Mouse (Mus musculus): ENCODE results near the gene Tas1r2. TPM values are rescaled to one million over a fixed set of nuclear protein-coding genes. Genes with fewer than 3 reads are reported as not detected.

The Tas1r2 gene
- total RNA-seq, 2 experiments from 2014 or later, result not detected

DNA sequence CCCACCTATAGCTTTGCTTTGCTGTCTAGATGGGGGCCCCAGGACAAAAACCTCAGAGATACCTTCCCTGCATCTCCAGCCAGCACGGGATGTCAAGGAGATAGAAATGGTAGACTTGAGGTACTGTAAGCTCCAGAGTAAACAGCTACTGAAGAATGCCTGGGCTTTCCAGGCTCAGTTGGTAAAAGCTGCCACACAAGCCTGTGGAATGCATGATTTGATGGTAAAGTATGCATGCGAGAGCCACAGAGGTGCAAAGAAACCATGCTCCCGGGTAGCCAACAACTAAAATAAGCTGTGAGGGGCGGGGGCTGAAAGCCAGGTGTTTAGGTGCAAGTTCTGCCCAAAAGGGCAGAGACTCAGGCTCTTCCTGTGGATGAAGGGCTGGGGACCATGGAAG lies 49.6 kb downstream of the Tas1r2 start:
- no peak for DNase-seq (ENCODE audit: low spot score in 2 of 2)

DNA sequence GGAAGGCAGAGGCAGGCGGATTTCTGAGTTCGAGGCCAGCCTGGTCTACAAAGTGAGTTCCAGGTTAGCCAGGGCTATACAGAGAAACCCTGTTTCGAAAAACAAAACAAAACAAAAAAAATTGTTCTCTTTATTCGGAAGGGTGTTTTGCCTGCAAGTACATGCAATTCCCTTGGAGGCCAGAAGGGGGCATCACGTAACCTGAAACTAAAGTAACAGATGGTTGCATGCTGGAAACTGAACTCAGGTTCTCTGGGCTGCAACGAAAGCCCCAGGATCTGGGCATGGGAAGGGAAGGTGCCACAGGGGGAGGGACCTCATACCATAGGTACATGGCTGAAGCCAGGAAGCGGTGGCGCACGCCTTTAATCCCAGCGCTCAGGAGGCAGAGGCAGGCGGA lies 50.1 kb downstream of the Tas1r2 start:
- no peak for DNase-seq (ENCODE audit: low spot score in 2 of 2)

DNA sequence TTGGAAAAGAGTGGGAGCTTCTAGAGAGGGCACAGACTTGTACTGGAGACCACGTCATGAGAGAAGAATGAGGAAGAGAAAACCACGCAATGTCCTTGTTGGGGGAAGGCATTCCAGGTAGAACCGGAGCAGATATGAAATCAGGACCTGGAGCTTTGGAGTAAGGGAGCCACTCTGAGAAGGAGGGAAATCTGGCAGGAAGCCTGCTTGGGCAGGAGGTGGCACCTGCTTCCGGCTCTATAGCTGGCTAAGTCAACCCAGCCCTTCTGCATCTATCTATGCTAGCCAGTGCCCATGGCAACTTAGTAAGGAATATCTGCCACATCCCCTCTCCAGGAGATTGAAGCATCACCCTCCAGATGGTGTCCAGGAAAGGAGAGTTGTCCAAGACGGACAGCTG lies 52.6 kb downstream of the Tas1r2 start:
- DNase-seq (ENCODE audit: low spot score in 2 of 2), result no peak

DNA sequence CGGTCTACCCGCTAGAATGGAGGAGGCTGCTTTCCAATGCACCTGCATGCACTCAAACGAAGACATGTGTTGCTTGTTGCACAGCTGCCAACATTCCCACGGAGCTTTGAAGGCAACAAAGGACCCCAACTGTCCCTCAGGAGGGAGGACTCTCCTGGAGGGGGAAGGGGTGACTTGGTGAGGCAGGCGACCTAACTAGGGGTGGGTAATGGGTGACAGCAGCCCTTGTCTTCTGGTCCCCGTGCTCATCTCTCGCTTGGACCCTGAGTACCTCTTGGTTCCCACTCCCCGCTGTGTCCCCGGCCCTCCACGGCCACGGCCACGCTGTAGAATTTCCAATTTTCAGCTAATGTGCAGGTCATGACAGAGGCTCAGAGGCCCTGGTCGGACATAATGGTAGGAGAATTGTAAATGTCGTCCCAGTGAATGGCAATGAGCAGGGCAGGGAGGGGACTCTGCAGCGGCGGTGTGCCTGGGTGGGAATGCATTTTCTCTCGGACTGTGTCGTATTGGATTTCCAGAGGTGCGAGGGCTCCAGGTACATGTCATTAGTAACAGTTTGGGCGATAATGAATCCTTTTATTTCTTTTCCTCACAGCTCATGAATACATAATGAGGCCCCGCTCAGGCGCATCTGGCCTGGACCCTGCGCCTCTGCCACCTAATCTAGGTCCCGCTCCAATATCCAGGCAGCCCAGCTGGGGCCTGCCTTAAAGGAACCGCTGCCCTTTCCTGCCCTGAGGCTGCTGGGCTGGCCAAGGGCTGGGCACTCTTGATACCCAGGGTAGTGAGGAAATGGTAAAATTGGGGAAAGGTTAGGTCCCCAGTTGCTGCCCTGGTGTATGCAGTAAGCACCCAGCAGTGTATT lies 57.4 kb downstream of the Tas1r2 start:
- no peak for DNase-seq (ENCODE audit: low spot score in 2 of 2)

DNA sequence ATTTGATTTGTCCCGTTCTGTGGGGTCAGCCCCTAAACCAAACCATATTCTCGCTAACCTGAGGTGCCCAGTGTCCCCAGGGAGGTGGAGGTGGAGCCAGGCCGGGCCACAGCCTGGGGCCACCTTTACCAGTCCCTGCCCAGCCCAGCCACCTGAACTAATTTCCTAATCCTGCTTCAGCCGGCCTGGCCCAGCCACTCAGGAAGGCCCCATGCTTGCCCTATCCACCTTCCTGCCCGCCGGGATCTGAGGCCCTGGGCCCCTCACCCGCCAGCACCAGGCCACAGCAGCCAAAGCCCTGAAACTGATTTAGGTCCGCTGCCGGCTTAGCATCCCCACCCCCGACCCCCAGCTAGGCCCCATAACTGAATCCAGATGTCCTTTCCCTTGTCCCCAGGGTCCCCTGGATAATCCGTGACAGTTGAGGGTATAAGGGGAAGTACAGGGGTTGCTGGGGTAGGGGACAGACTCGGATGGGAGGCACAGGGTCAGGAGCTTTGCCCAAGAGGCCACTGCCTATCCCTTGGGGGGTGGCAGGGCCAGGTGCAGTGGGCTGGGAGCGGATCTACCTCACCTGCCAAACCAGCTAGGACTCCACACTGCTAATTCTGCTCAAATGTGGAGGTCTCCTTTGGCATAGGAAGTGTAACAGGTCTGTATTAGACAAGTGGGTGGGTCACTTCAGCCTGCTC lies 62.0 kb downstream of the Tas1r2 start:
- DNase-seq (ENCODE audit: low spot score in 2 of 2), result no peak

DNA sequence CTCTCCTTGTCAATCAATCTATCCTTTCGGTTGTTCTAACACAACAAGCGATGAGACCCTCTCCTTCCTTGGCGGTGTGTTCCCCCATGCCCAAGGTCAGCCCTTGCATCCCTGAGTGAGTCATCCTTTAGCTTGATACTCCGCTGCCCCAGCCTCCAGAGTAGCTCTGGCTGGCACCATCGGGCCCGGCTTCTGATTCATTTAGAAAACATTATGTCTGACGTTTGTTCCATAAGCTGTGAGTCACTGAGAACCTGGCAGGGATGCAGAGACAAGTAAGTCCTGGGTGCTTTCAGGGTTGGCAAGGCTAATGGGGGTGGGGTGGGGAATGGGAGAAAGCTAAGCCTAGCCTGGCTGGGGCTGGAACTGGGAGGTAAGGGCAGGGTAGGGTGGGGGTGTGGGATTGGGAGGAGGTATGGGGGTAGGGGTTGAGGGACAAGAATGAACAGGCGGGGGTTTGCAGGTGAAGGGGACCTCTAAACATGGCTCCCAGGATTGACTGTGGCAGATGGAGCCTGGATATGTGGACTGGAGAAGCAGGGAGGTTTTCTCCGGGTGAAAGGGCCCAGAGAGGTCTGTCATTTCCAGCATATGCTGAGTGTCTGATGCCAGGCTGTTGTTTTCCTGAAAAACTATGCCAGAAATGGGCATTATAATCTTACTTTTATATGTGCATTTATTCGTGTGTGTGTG lies 63.3 kb downstream of the Tas1r2 start:
- peak; percentile 45 to 53 for DNase-seq (ENCODE audit: low spot score in 2 of 2)

DNA sequence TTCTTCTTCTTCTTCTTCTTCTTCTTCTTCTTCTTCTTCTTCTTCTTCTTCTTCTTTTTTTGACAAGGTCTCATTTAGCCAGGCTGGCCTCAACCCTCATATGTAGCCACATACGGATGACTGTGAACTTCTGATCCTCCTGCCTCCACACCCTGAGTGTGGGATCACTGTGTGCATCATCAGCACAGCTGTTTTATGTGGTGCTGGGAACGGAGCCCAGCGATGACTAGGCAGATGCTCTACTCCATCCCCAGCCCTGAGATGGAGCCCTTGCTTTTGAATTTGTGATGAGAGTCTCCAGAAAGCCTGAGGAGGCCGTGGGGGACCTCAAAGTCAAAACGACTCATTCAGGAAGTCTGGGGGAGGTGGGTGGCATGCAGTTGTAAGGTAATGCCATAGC lies 65.6 kb downstream of the Tas1r2 start:
- DNase-seq (ENCODE audit: low spot score in 2 of 2), result no peak

Small RNAs within 50 kb of the gene (microRNA-seq; reads per million reads assigned to microRNA genes)
- gene Mir7020, result 0.99 to 2.1 reads per million in 2 experiments

Other genes with a start within 250 kb of the Tas1r2 start
- gene Iffo2, start 123.0 kb upstream of the Tas1r2 start, total RNA-seq (2021), result 10 to 100 TPM; 18.8 to 19.4 TPM
- gene Gm21969, start 50.4 kb upstream of the Tas1r2 start, total RNA-seq (2021), result under 1 TPM in 1 of 2 experiments, not detected in 1; 0.12 TPM
- 10 to 100 TPM; 17.6 to 19.1 TPM for gene Aldh4a1, start 30.7 kb upstream of the Tas1r2 start, total RNA-seq (2021)
- gene Pax7, start 180.0 kb downstream of the Tas1r2 start, total RNA-seq (2021), result not detected